Mouse (Mus musculus): ENCODE data around the gene Fam219a.

DNA sequence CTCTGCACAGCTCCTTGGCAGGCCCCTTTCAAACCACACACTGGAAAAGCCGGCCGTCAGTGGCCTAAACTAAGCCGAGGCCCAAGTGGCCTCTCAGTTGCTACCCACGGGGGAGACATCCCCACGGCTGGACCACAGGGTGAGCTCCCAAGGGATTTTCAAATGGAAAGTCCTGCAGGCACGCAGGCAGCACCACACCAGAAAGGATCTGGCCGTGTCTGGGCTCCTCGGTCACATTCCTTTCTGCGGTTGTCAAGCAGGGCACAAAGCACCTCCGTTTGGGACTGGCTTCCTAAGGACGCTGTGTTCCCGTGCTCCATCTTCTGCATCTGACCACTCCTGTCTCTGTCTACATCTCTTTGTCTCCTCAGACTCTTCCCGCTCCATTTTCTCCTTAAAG is 42.3 kb downstream of the Fam219a start:
- TF ChIP-seq CTCF (IDR thresholded peaks at IDR 0.05; ENCODE audit: borderline replicate concordance, insufficient read depth, low read depth, low read length) (no peak), POLR2A (IDR thresholded peaks at IDR 0.05; ENCODE audit: borderline replicate concordance, insufficient read depth, low read length) (no peak)

All from cerebellum, adult 2 months (tissue).